Mouse (Mus musculus) ES-Bruce4 (cell line): ENCODE measurements around the gene Mob4.

ENCODE experiments used
- CTCF ChIP-seq: IDR thresholded peaks from one replicate; pipeline ENCODE4 v1.8.1; 2011; ENCODE audit warnings: low read depth, low read length
- EP300 ChIP-seq: IDR thresholded peaks from 2 replicates; pipeline ENCODE4 v1.6.1; 2011; ENCODE audit warnings: low read depth, low read length; ENCODE audit not compliant: insufficient read depth
- POLR2A ChIP-seq: IDR thresholded peaks from one replicate; pipeline ENCODE4 v1.8.1; 2011; ENCODE audit warnings: low read length; ENCODE audit not compliant: insufficient read depth

- TF ChIP-seq POLR2A = no peak
- no peak for TF ChIP-seq CTCF
- no peak for TF ChIP-seq EP300
Measured at GRCm38 (mm10) chr1:55133173-55133572, 2.1 kb downstream of the Mob4 start.
